Mouse (Mus musculus) left cerebral cortex, postnatal 10 days (tissue): ENCODE measurements at regions not wholly inside any gene's neighbourhood (a gene's known extent, or its start where the extent isn't known, plus 50 kb on each side); places are given as distances from the start of the nearest gene placed in this dataset.
A peak's percentile ranks its signal among the peaks of the same experiment; 100 is the strongest.

Experiments used
- DNase-seq, 2 experiments: peaks; one replicate each; pipeline ENCODE4 v3.0.0; 2021 to 2022; ENCODE audit warnings: low spot score in 2 of 2, mixed read lengths in 1 of 2; ENCODE audit errors: extremely low spot score in 1 of 2
- intact Hi-C: fragments of 180-260 bp; cut with DNase I; formaldehyde crosslinking; loops from one replicate; pipeline ENCODE4 v1.15.1; 2025

GRCm38 (mm10) chr13:100939677-100940076 is 106.5 kb upstream of the Slc30a5 start:
- DNase-seq, result peak in 1 of 2 experiments; percentile 50
- intact Hi-C loops, result loop anchor here (5.0 kb wide), 1 partner anchor 753 kb away; no protein-coding TSS in a partner anchor

DNA sequence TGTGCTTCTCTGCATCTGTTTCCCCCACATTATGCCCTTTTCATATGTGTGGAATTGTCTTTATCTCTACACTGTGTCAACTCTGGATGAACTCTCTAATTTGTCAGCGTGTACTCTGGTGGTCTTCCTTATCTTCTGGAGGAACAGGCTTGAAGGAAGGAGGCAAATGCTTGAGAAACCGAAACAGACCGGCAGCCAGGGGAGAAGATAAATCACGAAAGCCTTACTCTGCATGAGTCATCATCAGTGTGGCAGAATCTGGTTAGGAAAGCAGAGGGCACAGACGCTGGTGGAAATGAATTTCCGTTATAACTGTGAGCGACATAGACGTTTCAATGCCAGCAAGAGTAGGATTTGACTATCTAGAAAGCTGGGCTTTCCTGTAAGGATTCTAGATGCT is 100.0 kb upstream of the Slc30a5 start:
- DNase-seq, result no peak
- intact Hi-C loops, result no loop called here

- intact Hi-C loops, result loop anchor here (10.0 kb wide), 1 partner anchor 325 kb away; no protein-coding TSS in a partner anchor
Observed at GRCm38 (mm10) chr13:100899566-100899965, 66.3 kb upstream of the Slc30a5 start.

GRCm38 (mm10) chr13:100893871-100894270 is 60.6 kb upstream of the Slc30a5 start:
- intact Hi-C loops, result loop anchor here (2.0 to 10.0 kb wide), 2 partner anchors 331 to 799 kb away; no protein-coding TSS in a partner anchor
- DNase-seq, result no peak

More at GRCm38 (mm10) chr13:100899566-100899965, 66.3 kb upstream of the Slc30a5 start:
- DNase-seq, result no peak

GRCm38 (mm10) chr13:100893096-100893495 is 59.9 kb upstream of the Slc30a5 start:
- DNase-seq, result no peak
- intact Hi-C loops, result loop anchor here (2.0 to 10.0 kb wide), 2 partner anchors 332 to 800 kb away; no protein-coding TSS in a partner anchor

DNA sequence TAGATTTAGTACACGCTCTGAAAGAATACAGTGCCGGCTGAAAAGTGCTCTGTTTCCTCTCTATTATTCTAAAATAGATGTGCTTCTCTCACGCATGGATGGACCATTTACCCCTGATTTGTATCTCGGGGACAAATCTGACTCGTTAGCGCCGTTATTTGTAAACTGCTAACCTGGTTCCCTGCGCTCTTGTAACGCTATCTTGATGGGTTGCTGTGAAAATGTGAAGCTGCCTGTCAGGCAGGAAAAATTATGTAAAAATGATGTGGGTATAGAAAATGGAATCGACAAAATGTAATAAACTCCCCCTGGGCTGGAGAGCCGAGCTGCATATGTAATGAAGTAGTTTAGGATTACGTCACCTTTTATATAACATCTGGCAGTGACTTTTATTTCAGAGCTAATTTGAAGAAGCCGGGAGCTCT is 59.4 kb upstream of the Slc30a5 start:
- intact Hi-C loops, result loop anchor here (2.0 to 10.0 kb wide), 2 partner anchors 332 to 800 kb away; no protein-coding TSS in a partner anchor

GRCm38 (mm10) chr13:100892204-100892603 is 59.0 kb upstream of the Slc30a5 start:
- intact Hi-C loops, result loop anchor here (2.0 to 10.0 kb wide), 2 partner anchors 333 to 801 kb away; no protein-coding TSS in a partner anchor
- peak; percentile 82 to 85 for DNase-seq

More for the DNA sequence above, 59.4 kb upstream of the Slc30a5 start:
- DNase-seq, result peak in 1 of 2 experiments; percentile 32

DNA sequence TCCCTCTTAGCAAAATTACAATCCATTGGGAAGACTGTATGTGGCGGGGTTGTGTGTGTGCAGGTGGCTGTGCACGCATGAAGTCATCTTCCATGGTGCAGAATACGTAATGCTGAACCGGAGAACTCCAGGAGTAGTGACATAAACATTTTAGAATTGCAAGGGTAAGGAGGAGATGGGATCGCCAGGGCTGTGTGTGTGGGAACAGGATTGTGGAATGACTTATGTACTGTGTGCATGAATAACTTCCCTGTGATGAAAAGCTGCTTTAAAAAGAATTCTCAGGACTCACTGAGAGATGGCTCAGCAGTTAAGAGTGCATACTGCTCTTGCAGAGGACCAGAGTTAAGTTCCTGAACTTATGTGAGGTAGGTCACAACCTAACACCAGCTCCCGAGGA is 57.2 kb upstream of the Slc30a5 start:
- no peak for DNase-seq

GRCm38 (mm10) chr13:100888481-100888880 is 55.3 kb upstream of the Slc30a5 start:
- DNase-seq, result no peak
- intact Hi-C loops, result no loop called here

More for the DNA sequence above, 57.2 kb upstream of the Slc30a5 start:
- intact Hi-C loops, result loop anchor here (10.0 kb wide), 1 partner anchor 334 kb away; no protein-coding TSS in a partner anchor

DNA sequence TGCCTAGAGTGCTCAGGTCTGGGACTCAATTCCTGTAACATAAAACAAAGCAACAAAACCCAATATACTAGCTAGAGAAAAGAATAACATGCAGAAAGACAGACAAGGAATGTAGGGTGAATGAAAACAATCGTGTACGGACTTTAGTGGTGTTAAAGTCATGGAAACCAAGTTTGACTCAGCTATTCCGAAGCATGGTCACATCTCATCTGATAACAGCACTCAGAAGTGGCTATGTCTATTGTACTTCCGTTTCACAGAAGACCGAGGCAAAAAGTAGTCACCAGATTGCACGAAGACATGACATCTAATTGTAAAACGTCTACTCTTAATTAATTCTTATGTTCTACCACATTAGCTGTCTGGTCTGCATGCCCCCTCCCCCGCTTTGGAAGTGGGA is 50.5 kb upstream of the Slc30a5 start:
- intact Hi-C loops, result no loop called here
- DNase-seq, result no peak
